Comparison of ENCODE assay signal across 15 mouse cellular contexts in genomic region chr6:145760246-145761016, GRCm38 (mm10). TPM values are rescaled to one million over a fixed set of nuclear protein-coding genes. Genes with fewer than 3 reads are reported as not detected.
DNase-seq lines count a peak whose midpoint lies in the region; ATAC-seq lines count a peak whose summit lies in the region.
"Had no signal": no experiment of that assay in that cellular context is flagged by ENCODE, and none has a peak within 500 bp of the region (broad histone marks: within the 10 kb centered on the region; RNA-seq: fewer than 3 reads in every experiment).

No protein-coding gene starts in this region.

- ATAC-seq in embryonic facial prominence, embryonic 15.5 days (ENCODE audit: insufficient number of reproducible peaks, low FRiP score, low TSS enrichment, low read depth) = no peak
- 0 out of 2 replicates have a peak, but pooled peaks have one; percentile 5 for ATAC-seq in intestine, embryonic 15.5 days
- ATAC-seq in activated CD4-positive, CD25-positive, alpha-beta regulatory T cell, adult 4 months = no peak
- no peak for ATAC-seq in midbrain, embryonic 13.5 days
- ATAC-seq: forebrain, embryonic 16.5 days had no signal

- H3K27me3 ChIP-seq in embryonic facial prominence, embryonic 15.5 days = no peaks in the 10 kb centered on the region
- no peaks in the 10 kb centered on the region for H3K27me3 ChIP-seq in embryonic facial prominence, embryonic 10.5 days (replicated peaks; ENCODE audit: low read depth, poor library complexity, severe bottlenecking)
- no peaks in the 10 kb centered on the region for H3K27me3 ChIP-seq in intestine, embryonic 15.5 days (replicated peaks)
- H3K27me3 ChIP-seq in midbrain, embryonic 13.5 days = no peaks in the 10 kb centered on the region
- H3K27me3 ChIP-seq: lung, embryonic 15.5 days; midbrain, embryonic 12.5 days; neural tube, embryonic 12.5 days had no signal

- H3K9ac ChIP-seq in embryonic facial prominence, embryonic 15.5 days = no peak overlapping the region
- H3K9ac ChIP-seq in intestine, embryonic 15.5 days = no peak overlapping the region
- H3K9ac ChIP-seq in midbrain, embryonic 13.5 days (replicated peaks) = no peak overlapping the region
- H3K9ac ChIP-seq: lung, embryonic 15.5 days; midbrain, embryonic 12.5 days; neural tube, embryonic 12.5 days had no signal

- H3K4me3 ChIP-seq in embryonic facial prominence, embryonic 15.5 days (replicated peaks) = no peak overlapping the region
- no peak overlapping the region for H3K4me3 ChIP-seq in embryonic facial prominence, embryonic 10.5 days
- H3K4me3 ChIP-seq in intestine, embryonic 15.5 days (replicated peaks) = no peak overlapping the region
- H3K4me3 ChIP-seq in midbrain, embryonic 13.5 days (replicated peaks) = no peak overlapping the region
- H3K4me3 ChIP-seq: left cerebral cortex, adult 2 months; lung, embryonic 15.5 days; midbrain, embryonic 12.5 days; neural tube, embryonic 12.5 days had no signal

- H3K36me3 ChIP-seq in embryonic facial prominence, embryonic 15.5 days = peaks cover 3% of the 10 kb centered on the region; the same call in 1 of the 2 replicates
- no peaks in the 10 kb centered on the region for H3K36me3 ChIP-seq in embryonic facial prominence, embryonic 10.5 days (replicated peaks)
- no peaks in the 10 kb centered on the region for H3K36me3 ChIP-seq in intestine, embryonic 15.5 days
- no peaks in the 10 kb centered on the region for H3K36me3 ChIP-seq in midbrain, embryonic 13.5 days
- H3K36me3 ChIP-seq: lung, embryonic 15.5 days; midbrain, embryonic 12.5 days; neural tube, embryonic 12.5 days had no signal

- H3K4me2 ChIP-seq in embryonic facial prominence, embryonic 15.5 days (replicated peaks) = no peak overlapping the region
- H3K4me2 ChIP-seq in intestine, embryonic 15.5 days (replicated peaks) = no peak overlapping the region
- no peak overlapping the region for H3K4me2 ChIP-seq in midbrain, embryonic 13.5 days (replicated peaks)
- H3K4me2 ChIP-seq: lung, embryonic 15.5 days; midbrain, embryonic 12.5 days; neural tube, embryonic 12.5 days had no signal

- peaks cover 25% of the 10 kb centered on the region for H3K4me1 ChIP-seq in embryonic facial prominence, embryonic 15.5 days
- peaks cover 43% of the 10 kb centered on the region for H3K4me1 ChIP-seq in embryonic facial prominence, embryonic 10.5 days
- H3K4me1 ChIP-seq in intestine, embryonic 15.5 days (replicated peaks) = peaks cover 16% of the 10 kb centered on the region
- H3K4me1 ChIP-seq in midbrain, embryonic 13.5 days (replicated peaks) = peaks cover 10% of the 10 kb centered on the region; the same call in 1 of the 2 replicates
- H3K4me1 ChIP-seq: midbrain, embryonic 12.5 days; neural tube, embryonic 12.5 days had no signal

- 0 out of 2 replicates have a peak overlapping the region, but pooled peaks have one; percentile 11 for H3K27ac ChIP-seq in embryonic facial prominence, embryonic 15.5 days (replicated peaks)
- no peak overlapping the region for H3K27ac ChIP-seq in embryonic facial prominence, embryonic 10.5 days (replicated peaks)
- H3K27ac ChIP-seq in intestine, embryonic 15.5 days = no peak overlapping the region
- H3K27ac ChIP-seq in midbrain, embryonic 13.5 days = no peak overlapping the region
- H3K27ac ChIP-seq: left cerebral cortex, adult 2 months; lung, embryonic 15.5 days; midbrain, embryonic 12.5 days; neural tube, embryonic 12.5 days had no signal

- no peak for DNase-seq in embryonic facial prominence, embryonic 10.5 days (ENCODE audit: low spot score)
- peak; percentile 33 for DNase-seq in kidney, postnatal 10 days
- no peak for DNase-seq in kidney, adult 8-10 months
- peak; percentile 41 for DNase-seq in thymus, postnatal 0 days (ENCODE audit: low spot score)
- DNase-seq: B cell, adult 2 months; cerebellum, adult 18-20 months had no signal

- WGBS in embryonic facial prominence, embryonic 15.5 days = 64% methylated on average over 4 of the region's 4 CpGs
- 80% methylated on average over 4 of the region's 4 CpGs for WGBS in embryonic facial prominence, embryonic 10.5 days
- 65% methylated on average over 4 of the region's 4 CpGs for WGBS in intestine, embryonic 15.5 days
- WGBS in midbrain, embryonic 13.5 days = 83% methylated on average over 4 of the region's 4 CpGs

- no peaks in the 10 kb centered on the region for H3K9me3 ChIP-seq in embryonic facial prominence, embryonic 15.5 days (replicated peaks)
- H3K9me3 ChIP-seq in embryonic facial prominence, embryonic 10.5 days = no peaks in the 10 kb centered on the region
- H3K9me3 ChIP-seq in intestine, embryonic 15.5 days = no peaks in the 10 kb centered on the region
- no peaks in the 10 kb centered on the region for H3K9me3 ChIP-seq in midbrain, embryonic 13.5 days
- H3K9me3 ChIP-seq: lung, embryonic 15.5 days; midbrain, embryonic 12.5 days; neural tube, embryonic 12.5 days had no signal

RNA-seq across cellular contexts. Expression of gene Rassf8, which starts 13.9 kb away (rescaled TPM):
- 8.7 and 9.5 TPM in 2 replicates for polyA plus RNA-seq in embryonic facial prominence, embryonic 15.5 days (2015; fragmentation: Nextera tagmentation; extraction: Ambion mirVana)
- 3.5 and 3.7 TPM in 2 replicates for polyA plus RNA-seq in embryonic facial prominence, embryonic 10.5 days (2016; fragmentation: Nextera tagmentation; extraction: Ambion mirVana)
- polyA plus RNA-seq in intestine, embryonic 15.5 days (2015; fragmentation: Nextera tagmentation; extraction: Ambion mirVana) = 4.7 TPM in 2 replicates
- polyA plus RNA-seq in thymus, postnatal 0 days (2015; fragmentation: Nextera tagmentation; extraction: Ambion mirVana) = 2.0 and 2.1 TPM in 2 replicates
- under 1 TPM; 0.19 to 0.32 TPM for polyA plus RNA-seq in activated CD4-positive, CD25-positive, alpha-beta regulatory T cell, adult 4 months (2017; shearing (Covaris generic))
- polyA plus RNA-seq in midbrain, embryonic 13.5 days (2015; fragmentation: Nextera tagmentation; extraction: Ambion mirVana) = 3.9 and 4.1 TPM in 2 replicates

Comparison
In these comparisons a context has a peak if more than half of its experiments do, and no peak if none do; other contexts are left out.
1. DNase-seq: peak in kidney, postnatal 10 days (single experiment) and thymus, postnatal 0 days (single experiment); none in embryonic facial prominence, embryonic 10.5 days (single experiment) and kidney, adult 8-10 months (0 of 2).